1 mouse cellular context compared by ENCODE assay signal in the genomic region with DNA sequence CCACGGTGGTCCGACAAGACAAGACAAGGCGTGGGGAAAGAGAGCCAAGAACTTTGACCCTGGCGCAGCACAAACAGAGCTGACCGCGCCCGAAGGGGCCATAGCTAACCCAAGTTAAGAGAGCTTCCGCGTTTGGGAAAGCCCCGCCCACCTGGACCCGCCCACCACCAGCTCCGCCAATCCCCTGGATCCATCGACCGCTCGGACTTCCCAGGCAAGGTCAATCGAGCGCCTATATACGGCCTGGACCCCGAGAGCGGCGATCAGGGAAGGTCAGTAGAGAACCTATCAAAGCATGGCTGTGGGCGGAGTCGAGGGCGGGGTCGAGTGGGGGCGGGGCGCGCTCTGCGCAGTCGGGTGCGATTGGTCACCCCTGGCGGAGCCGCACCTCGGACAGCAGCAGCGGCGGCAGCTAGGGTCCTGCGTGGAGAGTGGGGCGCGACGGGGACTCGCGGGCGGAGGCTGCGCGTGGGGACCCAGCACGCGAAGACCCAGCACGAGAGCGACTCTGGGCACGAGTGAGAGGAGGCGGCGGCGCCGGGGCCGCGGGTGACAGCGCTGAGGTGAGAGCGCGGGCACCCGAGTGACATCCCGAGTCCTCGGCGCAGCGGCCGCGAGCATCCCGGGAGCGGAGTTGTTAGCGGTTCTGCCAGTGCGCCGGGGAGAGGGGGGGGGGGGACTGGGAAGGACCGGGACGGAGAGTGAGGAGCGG.
TF ChIP-seq lines count a peak whose summit lies in the region.

A gene (plus strand): TSS at position 353 of the 712 bp plus-strand sequence.

TF ChIP-seq in myocyte, 11 proteins besides CTCF, POLR2A, EP300 and RAD21 (continued from another document):
- no peak for TF ChIP-seq MAX (IDR thresholded peaks at IDR 0.05; ENCODE audit: low read depth)
- no peak for TF ChIP-seq USF1 (IDR thresholded peaks at IDR 0.05; ENCODE audit: low read depth)
